Mouse (Mus musculus): ENCODE results near the gene 1810062G17Rik. TPM values are rescaled to one million over a fixed set of nuclear protein-coding genes. Genes with fewer than 3 reads are reported as not detected.

1810062G17Rik gene
- total RNA-seq, 1 experiment, result 1.3 TPM

DNA sequence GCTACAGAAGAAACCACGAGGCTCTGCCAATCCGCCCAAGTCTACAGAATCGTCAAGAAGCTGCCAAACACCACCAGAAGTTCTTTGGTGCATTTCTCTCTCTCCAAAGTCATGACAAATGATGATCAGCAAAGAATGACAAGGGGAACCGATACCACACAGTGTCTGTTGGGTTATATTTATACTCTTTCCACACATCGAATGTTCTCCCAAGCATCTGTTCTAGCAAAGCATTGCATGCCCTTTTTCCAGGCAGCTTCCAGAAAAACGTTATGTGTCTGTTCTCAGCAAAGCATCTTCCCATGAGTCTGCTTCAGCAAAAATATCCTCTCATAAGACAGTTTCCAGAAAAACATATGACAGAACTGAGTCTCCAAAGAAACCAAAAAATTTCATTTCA lies 11.1 kb downstream of the 1810062G17Rik start:
- DNase-seq (ENCODE audit: low read depth, low spot score), result no peak
- Histone ChIP-seq H3K27ac (ENCODE audit: insufficient read depth, low read depth, low read length, poor library complexity, severe bottlenecking) (no peak overlapping the region), H3K9ac (ENCODE audit: insufficient read depth, low read depth, low read length, poor library complexity, severe bottlenecking) (no peak overlapping the region), H3K36me3 (ENCODE audit: control insufficient read depth, insufficient read depth, low read length, poor library complexity, severe bottlenecking) (no peaks in the 10 kb centered on the region), H3K9me3 (ENCODE audit: control insufficient read depth, insufficient read depth, low read depth, low read length) (no peaks in the 10 kb centered on the region), H3K4me1 (ENCODE audit: control insufficient read depth in 2 of 2, insufficient read depth in 2 of 2, low read length in 2 of 2, poor library complexity in 1 of 2) (0 out of 4 replicates have a peak, but pooled peaks cover 0 to under 1% of the 10 kb centered on the region in 2 experiments), H3K4me3 (ENCODE audit: insufficient read depth in 1 of 2, low read depth in 1 of 2, low read length in 2 of 2, poor library complexity in 1 of 2, severe bottlenecking in 1 of 2) (no peak overlapping the region)
- TF ChIP-seq ZC3H11A (IDR thresholded peaks at IDR 0.05; ENCODE audit: borderline replicate concordance, low read depth, low read length) (no peak), CHD2 (IDR thresholded peaks at IDR 0.05; ENCODE audit: low read depth, low read length) (no peak), MAFK (IDR thresholded peaks at IDR 0.05; ENCODE audit: insufficient read depth, low read depth, low read length) (no peak), ZNF384 (IDR thresholded peaks at IDR 0.05; ENCODE audit: low read depth, low read length) (no peak), HCFC1 (IDR thresholded peaks at IDR 0.05; ENCODE audit: borderline replicate concordance, insufficient read depth, low read length) (no peak)
- in situ Hi-C loops (cut with MboI; ENCODE audit: low sequenced_read_pairs in 2 of 2, unreplicated experiment in 2 of 2), result no loop called here

- Histone ChIP-seq H3K27ac (ENCODE audit: insufficient read depth, low read depth, low read length, poor library complexity, severe bottlenecking) (no peak overlapping the region), H3K9ac (ENCODE audit: insufficient read depth, low read depth, low read length, poor library complexity, severe bottlenecking) (no peak overlapping the region), H3K36me3 (ENCODE audit: control insufficient read depth, insufficient read depth, low read length, poor library complexity, severe bottlenecking) (no peaks in the 10 kb centered on the region), H3K4me3 (ENCODE audit: insufficient read depth in 1 of 2, low read depth in 1 of 2, low read length in 2 of 2, poor library complexity in 1 of 2, severe bottlenecking in 1 of 2) (no peak overlapping the region), H3K4me1 (ENCODE audit: control insufficient read depth in 2 of 2, insufficient read depth in 2 of 2, low read length in 2 of 2, poor library complexity in 1 of 2) (no peaks in the 10 kb centered on the region), H3K9me3 (ENCODE audit: control insufficient read depth, insufficient read depth, low read depth, low read length) (no peaks in the 10 kb centered on the region)
- in situ Hi-C loops (cut with MboI; ENCODE audit: low sequenced_read_pairs in 2 of 2, unreplicated experiment in 2 of 2), result no loop called here
- no peak for DNase-seq (ENCODE audit: low read depth, low spot score)
- no peak for TF ChIP-seq ZC3H11A (IDR thresholded peaks at IDR 0.05; ENCODE audit: borderline replicate concordance, low read depth, low read length)
- TF ChIP-seq HCFC1 (IDR thresholded peaks at IDR 0.05; ENCODE audit: borderline replicate concordance, insufficient read depth, low read length), result no peak
- no peak for TF ChIP-seq CHD2 (IDR thresholded peaks at IDR 0.05; ENCODE audit: low read depth, low read length)
- TF ChIP-seq ZNF384 (IDR thresholded peaks at IDR 0.05; ENCODE audit: low read depth, low read length), result no peak
- TF ChIP-seq MAFK (IDR thresholded peaks at IDR 0.05; ENCODE audit: insufficient read depth, low read depth, low read length), result no peak
These were observed 12.6 kb downstream of the 1810062G17Rik start for GRCm38 (mm10) chr3:36488367-36488766.

DNA sequence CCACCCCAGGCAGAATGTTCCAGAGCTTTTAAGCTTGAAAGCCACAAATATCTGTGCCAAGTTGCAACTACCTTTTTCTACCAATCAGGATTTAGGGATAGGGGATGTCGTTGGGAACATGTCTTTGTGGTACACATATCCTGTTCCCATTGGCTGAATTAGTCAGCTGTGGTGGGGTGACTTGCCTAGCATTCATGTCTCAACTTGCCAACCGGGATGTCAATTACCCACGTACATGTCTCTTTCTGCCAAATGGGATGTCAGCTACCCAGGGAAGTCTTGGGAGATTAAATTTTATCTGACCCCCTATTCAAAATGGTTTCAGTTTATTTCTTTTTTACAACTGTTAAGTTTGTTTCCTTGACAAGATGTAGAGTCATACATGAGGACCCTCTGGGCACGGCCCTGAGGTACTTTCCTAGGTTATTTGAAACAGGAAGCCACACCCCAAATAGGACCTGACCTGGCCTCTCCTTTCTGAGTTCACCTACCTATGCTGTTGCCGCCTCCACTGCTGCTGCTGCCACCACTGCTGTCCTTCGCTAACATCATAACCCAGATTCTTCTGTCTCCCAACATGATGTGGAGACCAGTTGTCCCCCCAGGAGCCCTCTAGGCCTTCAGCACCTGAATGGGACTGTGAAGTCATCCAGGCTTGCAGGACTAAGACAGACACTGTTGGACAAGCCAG lies 13.3 kb downstream of the 1810062G17Rik start:
- in situ Hi-C loops (cut with MboI; ENCODE audit: low sequenced_read_pairs in 2 of 2, unreplicated experiment in 2 of 2), result no loop called here
- DNase-seq (ENCODE audit: low read depth, low spot score), result no peak
- Histone ChIP-seq H3K9ac (ENCODE audit: insufficient read depth, low read depth, low read length, poor library complexity, severe bottlenecking) (no peak overlapping the region), H3K36me3 (ENCODE audit: control insufficient read depth, insufficient read depth, low read length, poor library complexity, severe bottlenecking) (no peaks in the 10 kb centered on the region), H3K9me3 (ENCODE audit: control insufficient read depth, insufficient read depth, low read depth, low read length) (no peaks in the 10 kb centered on the region), H3K4me1 (ENCODE audit: control insufficient read depth in 2 of 2, insufficient read depth in 2 of 2, low read length in 2 of 2, poor library complexity in 1 of 2) (no peaks in the 10 kb centered on the region), H3K4me3 (ENCODE audit: insufficient read depth in 1 of 2, low read depth in 1 of 2, low read length in 2 of 2, poor library complexity in 1 of 2, severe bottlenecking in 1 of 2) (no peak overlapping the region), H3K27ac (ENCODE audit: insufficient read depth, low read depth, low read length, poor library complexity, severe bottlenecking) (no peak overlapping the region)
- TF ChIP-seq ZC3H11A (IDR thresholded peaks at IDR 0.05; ENCODE audit: borderline replicate concordance, low read depth, low read length), result no peak
- TF ChIP-seq CHD2 (IDR thresholded peaks at IDR 0.05; ENCODE audit: low read depth, low read length), result no peak
- no peak for TF ChIP-seq ZNF384 (IDR thresholded peaks at IDR 0.05; ENCODE audit: low read depth, low read length)
- TF ChIP-seq HCFC1 (IDR thresholded peaks at IDR 0.05; ENCODE audit: borderline replicate concordance, insufficient read depth, low read length), result no peak
- TF ChIP-seq MAFK (IDR thresholded peaks at IDR 0.05; ENCODE audit: insufficient read depth, low read depth, low read length), result no peak

DNA sequence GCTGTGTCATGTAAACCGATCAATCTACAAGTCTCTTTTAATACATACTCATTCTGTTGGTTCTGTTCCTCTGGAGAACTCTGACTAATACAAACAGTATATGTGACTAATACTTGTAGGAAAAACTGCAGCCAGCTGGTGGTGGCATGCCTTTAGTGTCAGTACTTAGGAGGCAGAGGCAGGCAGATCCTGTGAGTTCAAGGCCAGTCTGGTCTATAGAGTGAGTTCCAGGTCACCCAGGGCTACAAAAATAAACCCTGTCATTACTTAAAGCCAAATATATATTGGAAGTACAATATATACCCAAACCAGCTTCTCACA lies 13.8 kb downstream of the 1810062G17Rik start:
- H3K4me1 ChIP-seq (ENCODE audit: control insufficient read depth in 2 of 2, insufficient read depth in 2 of 2, low read length in 2 of 2, poor library complexity in 1 of 2), result no peaks in the 10 kb centered on the region
- no peak for TF ChIP-seq HCFC1 (IDR thresholded peaks at IDR 0.05; ENCODE audit: borderline replicate concordance, insufficient read depth, low read length)
- TF ChIP-seq ZC3H11A (IDR thresholded peaks at IDR 0.05; ENCODE audit: borderline replicate concordance, low read depth, low read length), result no peak
- no peak for TF ChIP-seq CHD2 (IDR thresholded peaks at IDR 0.05; ENCODE audit: low read depth, low read length)
- TF ChIP-seq ZNF384 (IDR thresholded peaks at IDR 0.05; ENCODE audit: low read depth, low read length), result no peak
- TF ChIP-seq MAFK (IDR thresholded peaks at IDR 0.05; ENCODE audit: insufficient read depth, low read depth, low read length), result no peak
- no peaks in the 10 kb centered on the region for H3K36me3 ChIP-seq (ENCODE audit: control insufficient read depth, insufficient read depth, low read length, poor library complexity, severe bottlenecking)
- in situ Hi-C loops (cut with MboI; ENCODE audit: low sequenced_read_pairs in 2 of 2, unreplicated experiment in 2 of 2), result no loop called here
- H3K9ac ChIP-seq (ENCODE audit: insufficient read depth, low read depth, low read length, poor library complexity, severe bottlenecking), result no peak overlapping the region
- no peak overlapping the region for H3K4me3 ChIP-seq (ENCODE audit: insufficient read depth in 1 of 2, low read depth in 1 of 2, low read length in 2 of 2, poor library complexity in 1 of 2, severe bottlenecking in 1 of 2)
- no peak overlapping the region for H3K27ac ChIP-seq (ENCODE audit: insufficient read depth, low read depth, low read length, poor library complexity, severe bottlenecking)
- no peak for DNase-seq (ENCODE audit: low read depth, low spot score)
- H3K9me3 ChIP-seq (ENCODE audit: control insufficient read depth, insufficient read depth, low read depth, low read length), result no peaks in the 10 kb centered on the region
